ENCODE assay signal across 24 mouse cellular contexts in the genomic region with DNA sequence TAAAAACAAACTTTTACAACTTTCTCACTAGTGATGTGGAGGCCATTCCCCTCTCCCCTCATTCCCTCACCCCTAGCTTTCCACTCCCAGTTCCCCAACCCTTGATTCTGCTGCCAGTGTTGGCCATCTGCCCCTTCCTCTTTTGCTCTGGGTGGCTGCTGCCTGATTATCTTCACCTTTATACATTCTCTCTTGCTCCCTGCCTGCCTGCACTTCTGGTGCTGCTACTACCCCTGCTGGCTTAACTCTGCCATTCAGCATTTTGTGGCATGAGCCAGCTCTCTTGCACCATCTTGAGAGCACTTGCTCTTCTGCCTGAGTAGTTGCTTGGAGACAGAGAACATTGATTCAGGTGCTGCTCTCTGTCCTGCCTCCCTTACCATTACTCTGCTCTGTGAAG. TPM values are rescaled to one million over a fixed set of nuclear protein-coding genes. Genes with fewer than 3 reads are reported as not detected.
A peak's percentile ranks its signal among the peaks of the same experiment; 100 is the strongest.
DNase-seq lines count a peak whose midpoint lies in the region; ATAC-seq and TF ChIP-seq lines count a peak whose summit lies in the region.
"Had no signal": no experiment of that assay in that cellular context is flagged by ENCODE, and none has a peak within 500 bp of the region (broad histone marks: within the 10 kb centered on the region; RNA-seq: fewer than 3 reads in every experiment).

No protein-coding gene starts in this region.

- H3K27me3 ChIP-seq in MEL (ENCODE audit: control insufficient read depth in 1 of 2, insufficient read depth in 2 of 2, low read length in 2 of 2), result no peaks in the 10 kb centered on the region
- H3K27me3 ChIP-seq: forebrain, embryonic 12.5 days; heart, embryonic 13.5 days; lung, embryonic 15.5 days had no signal

- DNase-seq in left cerebral cortex, postnatal 4 days, result peak; percentile 1
- DNase-seq in left cerebral cortex, adult 8-10 months (ENCODE audit: low spot score in 2 of 2), result no peak
- peak; percentile 21 for DNase-seq in MEL (ENCODE audit: low read depth, low spot score)
- DNase-seq in layer of hippocampus, postnatal 14 days (ENCODE audit: low spot score in 2 of 2), result no peak
- no peak for DNase-seq in kidney, adult 9 months
- DNase-seq: adrenal gland, postnatal 36 days; cerebellum, postnatal 25 days; heart, postnatal 4 days; kidney, adult 2 months; kidney, postnatal 4 days; right cerebral cortex, postnatal 25 days; thymus, adult 18-20 months had no signal

- H3K36me3 ChIP-seq in MEL (ENCODE audit: control insufficient read depth in 1 of 2, insufficient read depth in 2 of 2, low read length in 2 of 2), result no peaks in the 10 kb centered on the region
- H3K36me3 ChIP-seq: forebrain, embryonic 12.5 days; heart, embryonic 13.5 days; lung, embryonic 15.5 days had no signal

- H3K9ac ChIP-seq in MEL (ENCODE audit: control insufficient read depth, low read depth, low read length, poor library complexity, severe bottlenecking), result no peak overlapping the region
- H3K9ac ChIP-seq: forebrain, embryonic 12.5 days; heart, embryonic 13.5 days; lung, embryonic 15.5 days had no signal

- peak; percentile 8; the same call in 1 of the 2 replicates for TF ChIP-seq RAD21 in MEL (IDR thresholded peaks at IDR 0.05; ENCODE audit: low read depth, low read length)

- H3K4me1 ChIP-seq in MEL (ENCODE audit: control insufficient read depth in 1 of 2, insufficient read depth in 2 of 2, low read length in 2 of 2), result no peaks in the 10 kb centered on the region
- H3K4me1 ChIP-seq: forebrain, embryonic 12.5 days; lung, embryonic 15.5 days had no signal

- no peak overlapping the region for H3K4me3 ChIP-seq in MEL (ENCODE audit: control insufficient read depth in 1 of 2, insufficient read depth in 1 of 2, low read depth in 2 of 2, low read length in 2 of 2)
- H3K4me3 ChIP-seq: forebrain, embryonic 12.5 days; heart, embryonic 13.5 days; lung, embryonic 15.5 days had no signal

- intact Hi-C loops in left cerebral cortex, postnatal 4 days (cut with DNase I), result no loop called here

- peak in 1 of 3 experiments; percentile 20; a peak in 2 of 6 replicates for TF ChIP-seq CTCF in MEL (IDR thresholded peaks at IDR 0.05 in 2 of 3, conservative IDR thresholded peaks at IDR 0.05 in 1 of 3; ENCODE audit: control insufficient read depth in 1 of 3, insufficient read depth in 1 of 3, low read depth in 2 of 3, low read length in 3 of 3, poor library complexity in 1 of 3, severe bottlenecking in 1 of 3)

- ATAC-seq in common myeloid progenitor, adult 5-6 weeks (replicated peaks; ENCODE audit: low read depth, poor library complexity, severe bottlenecking), result peak; percentile 75
- 0 out of 2 replicates have a peak, but pooled peaks have one; percentile 30 for ATAC-seq in neutrophil, adult 5-6 weeks (ENCODE audit: extremely low read depth, insufficient number of reproducible peaks, low FRiP score, poor library complexity, severe bottlenecking)
- ATAC-seq: CD4-positive, CD25-positive, alpha-beta regulatory T cell, adult 4 months had no signal

- H3K27ac ChIP-seq in MEL (ENCODE audit: control insufficient read depth, low read depth, low read length), result no peak overlapping the region
- H3K27ac ChIP-seq: forebrain, embryonic 12.5 days; heart, embryonic 13.5 days; lung, embryonic 15.5 days had no signal

- TF ChIP-seq EP300 in MEL (IDR thresholded peaks at IDR 0.05; ENCODE audit: low read depth in 1 of 2, low read length in 2 of 2), result no peak

- no peaks in the 10 kb centered on the region for H3K79me2 ChIP-seq in MEL (ENCODE audit: control insufficient read depth, insufficient read depth, low read length, poor library complexity)

- no peak for TF ChIP-seq POLR2A in MEL (IDR thresholded peaks at IDR 0.05; ENCODE audit: control insufficient read depth in 1 of 2, insufficient read depth in 1 of 2, low read depth in 1 of 2, low read length in 2 of 2, poor library complexity in 1 of 2)

- H3K9me3 ChIP-seq in MEL (replicated peaks; ENCODE audit: insufficient read depth, low read length), result no peaks in the 10 kb centered on the region
- H3K9me3 ChIP-seq: forebrain, embryonic 12.5 days; heart, embryonic 13.5 days; lung, embryonic 15.5 days had no signal

TF ChIP-seq in MEL, 35 proteins besides CTCF, POLR2A, EP300 and RAD21:
- peak; percentile 21 for TF ChIP-seq SMC3 (IDR thresholded peaks at IDR 0.05; ENCODE audit: low read depth, low read length)
- no peak for TF ChIP-seq POLR2AphosphoS2 (IDR thresholded peaks at IDR 0.05; ENCODE audit: low read length)
- no peak for TF ChIP-seq ZMIZ1 (IDR thresholded peaks at IDR 0.05; ENCODE audit: low read depth, low read length)
- TF ChIP-seq E2F4 (IDR thresholded peaks at IDR 0.05; ENCODE audit: borderline replicate concordance, low read depth, low read length), result no peak
- TF ChIP-seq POLR2AphosphoS5 (IDR thresholded peaks at IDR 0.05; ENCODE audit: borderline replicate concordance, low read depth, low read length), result no peak
- no peak for TF ChIP-seq CHD1 (IDR thresholded peaks at IDR 0.05; ENCODE audit: low read depth, low read length)
- TF ChIP-seq ZNF384 (IDR thresholded peaks at IDR 0.05; ENCODE audit: low read depth, low read length), result no peak

RNA-seq across cellular contexts. Expression of a gene that starts 15.0 kb away (rescaled TPM):
- total RNA-seq in left cerebral cortex, postnatal 4 days (2021), result not detected
- total RNA-seq in left cerebral cortex, adult 8-10 months (2022), result not detected
- not detected in 2 replicates for total RNA-seq in MEL (2012; rRNA removed)
- polyA plus RNA-seq in MEL (2012; ENCODE audit: insufficient read depth in 1 of 2, insufficient read length in 2 of 2, low read depth in 1 of 2, low replicate concordance in 2 of 2, missing spikeins in 1 of 2), result not detected
- not detected in 2 replicates for total RNA-seq in common myeloid progenitor, adult 5-6 weeks (2017)
- 0.25 and 1.4 TPM in 2 replicates for total RNA-seq in neutrophil, adult 5-6 weeks (2017)
- total RNA-seq in layer of hippocampus, postnatal 14 days (2021), result not detected
- total RNA-seq: adrenal gland, postnatal 36 days; gastrocnemius, postnatal 4 days; heart, postnatal 4 days; layer of hippocampus, postnatal 10 days; left cerebral cortex, postnatal 25 days; liver, adult 2 months had no signal
- polyA plus RNA-seq: CD4-positive, CD25-positive, alpha-beta regulatory T cell, adult 4 months; forebrain, embryonic 12.5 days; heart, embryonic 13.5 days; kidney, adult 2 months; liver, adult 2 months; neural tube, embryonic 14.5 days; urinary bladder, adult 2 months had no signal

RNA-seq across cellular contexts. Expression of a gene that starts 53.5 kb away (rescaled TPM):
- total RNA-seq in left cerebral cortex, postnatal 4 days (2021), result not detected
- not detected for total RNA-seq in left cerebral cortex, adult 8-10 months (2022)
- total RNA-seq in MEL (2012; rRNA removed), result not detected in 2 replicates
- polyA plus RNA-seq in MEL (2012; ENCODE audit: insufficient read depth in 1 of 2, insufficient read length in 2 of 2, low read depth in 1 of 2, low replicate concordance in 2 of 2, missing spikeins in 1 of 2), result not detected
- not detected in 2 replicates for total RNA-seq in common myeloid progenitor, adult 5-6 weeks (2017)
- total RNA-seq in neutrophil, adult 5-6 weeks (2017), result 1.6 and 2.2 TPM in 2 replicates
- total RNA-seq in layer of hippocampus, postnatal 14 days (2021), result not detected
- total RNA-seq: adrenal gland, postnatal 36 days; gastrocnemius, postnatal 4 days; heart, postnatal 4 days; layer of hippocampus, postnatal 10 days; left cerebral cortex, postnatal 25 days had no signal
- polyA plus RNA-seq: CD4-positive, CD25-positive, alpha-beta regulatory T cell, adult 4 months; forebrain, embryonic 12.5 days; heart, embryonic 13.5 days; kidney, adult 2 months; liver, adult 2 months; urinary bladder, adult 2 months had no signal

Comparison
In these comparisons a context has a peak if more than half of its experiments do, and no peak if none do; other contexts are left out.
1. DNase-seq: peak in left cerebral cortex, postnatal 4 days (single experiment) and MEL (single experiment); none in left cerebral cortex, adult 8-10 months (0 of 2), layer of hippocampus, postnatal 14 days (0 of 2) and kidney, adult 9 months (single experiment).